Mouse (Mus musculus) neural tube, embryonic 15.5 days (tissue): ENCODE data around the gene Gm21739. TPM values are rescaled to one million over a fixed set of nuclear protein-coding genes. Genes with fewer than 3 reads are reported as not detected.
"Not testable (repeated sequence)": the region's sequence is repeated elsewhere in the genome, so short reads cannot be mapped to it uniquely, and the experiment has no call there.

Experiments used
- ATAC-seq: fragments of 200-750 bp; cut with Nextera tagmentation; 2 replicates; pipeline ENCODE4 v1.8.0; 2017; ENCODE audit warnings: mild to moderate bottlenecking, moderate TSS enrichment, moderate library complexity; ENCODE audit not compliant: low FRiP score
- H3K27ac ChIP-seq: fragments of 300-500 bp; sonication (generic); replicated peaks from 2 replicates; pipeline ENCODE4 v1.5.1; 2015; ENCODE audit warnings: mild to moderate bottlenecking, inconsistent platforms
- H3K27me3 ChIP-seq: fragments of 300-500 bp; sonication (generic); replicated peaks from 2 replicates; pipeline ENCODE4 v1.6.1; 2015; ENCODE audit warnings: inconsistent platforms
- H3K36me3 ChIP-seq: fragments of 300-500 bp; sonication (generic); 2 replicates; pipeline ENCODE4 v1.6.1; 2015; ENCODE audit warnings: inconsistent platforms
- H3K4me1 ChIP-seq: fragments of 300-500 bp; sonication (generic); 2 replicates; pipeline ENCODE4 v1.6.1; 2015; ENCODE audit warnings: inconsistent platforms
- H3K4me2 ChIP-seq: fragments of 300-500 bp; sonication (generic); 2 replicates; pipeline ENCODE4 v1.6.1; 2015; ENCODE audit warnings: inconsistent platforms, mild to moderate bottlenecking, moderate library complexity
- H3K4me3 ChIP-seq: fragments of 300-500 bp; sonication (generic); replicated peaks from 2 replicates; pipeline ENCODE4 v1.5.1; 2015; ENCODE audit warnings: mild to moderate bottlenecking, inconsistent platforms
- H3K9ac ChIP-seq: fragments of 300-500 bp; sonication (generic); replicated peaks from 2 replicates; pipeline ENCODE4 v1.6.1; 2015; ENCODE audit warnings: mild to moderate bottlenecking, inconsistent platforms
- H3K9me3 ChIP-seq: fragments of 300-500 bp; sonication (generic); replicated peaks from 2 replicates; pipeline ENCODE4 v1.6.1; 2016; ENCODE audit warnings: inconsistent platforms
- WGBS: fragments of 180-500 bp; shearing (Covaris S2); methylation state at CpG from one replicate; pipeline ENCODE4 v1.1.7; 2015; ENCODE audit warnings: mixed read lengths; 5-methylcytosine and 5-hydroxymethylcytosine counted together
- polyA plus RNA-seq: library from polyadenylated mRNA; unstranded; fragments of >200 nt; fragmentation: Nextera tagmentation; extraction: Ambion mirVana; gene quantifications from 2 replicates; pipeline ENCODE4 v1.2.1, GENCODE M21; 2015

Gm21739 gene
- polyA plus RNA-seq = not detected in 2 replicates

DNA sequence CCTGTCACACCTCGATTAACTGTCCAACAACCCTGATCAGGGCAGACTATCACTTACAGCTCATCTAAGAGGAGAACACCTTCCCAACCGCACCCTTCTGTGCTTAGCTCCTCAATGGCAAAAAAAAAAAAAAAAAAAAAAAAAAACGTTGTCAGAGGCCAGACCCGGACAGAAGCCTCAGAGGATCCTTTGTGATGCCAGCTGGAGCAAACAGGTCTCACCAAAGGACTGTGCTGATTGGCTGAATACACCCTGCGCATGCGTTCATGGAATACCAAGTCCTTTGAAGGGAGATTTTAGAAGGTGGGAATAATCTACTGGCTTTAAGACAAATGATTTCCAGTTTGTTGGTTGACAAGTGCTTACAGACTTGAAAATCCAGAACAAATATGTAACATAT, at the start of gene Gm21739:
Gene Gm21739 (minus strand): TSS at position 101 of the 400 bp plus-strand sequence.
- ATAC-seq, H3K27ac ChIP-seq: not testable (repeated sequence)
- no CpG with 5 or more reads among the region's 6 CpGs for WGBS

More for the DNA sequence above, at the start of gene Gm21739:
- not testable (repeated sequence) for H3K9ac ChIP-seq, H3K4me3 ChIP-seq, H3K27me3 ChIP-seq, H3K4me1 ChIP-seq, H3K36me3 ChIP-seq, H3K4me2 ChIP-seq, H3K9me3 ChIP-seq
